Mouse (Mus musculus) E14TG2a.4 (cell line): Measurements from ENCODE around the gene Nars2.

Source experiments
- CTCF ChIP-seq: conservative IDR thresholded peaks from 2 replicates; pipeline ENCODE4 v1.5.1; 2014; ENCODE audit warnings: low read length
- NANOG ChIP-seq: IDR thresholded peaks from 2 replicates; pipeline ENCODE4 v1.6.1; 2014; ENCODE audit warnings: borderline replicate concordance, low read length, mixed read lengths
- POU5F1 ChIP-seq: IDR thresholded peaks from 2 replicates; pipeline ENCODE4 v1.6.1; 2014; ENCODE audit warnings: low read length, borderline replicate concordance

GRCm38 (mm10) chr7:97082219-97083101 is 131.2 kb downstream of the Nars2 start:
- TF ChIP-seq CTCF (no peak), POU5F1 (no peak), NANOG (no peak)
